Mouse (Mus musculus) CH12.LX (cell line): ENCODE results near the gene Gm21969. TPM values are rescaled to one million over a fixed set of nuclear protein-coding genes. Genes with fewer than 3 reads are reported as not detected.
A peak's percentile ranks its signal among the peaks of the same experiment; 100 is the strongest.

Experiments used
- DNase-seq: peaks from one replicate; pipeline ENCODE4 v3.0.0-alpha.2; 2013; ENCODE audit errors: extremely low read depth
- H3K27ac ChIP-seq: 2 replicates; pipeline ENCODE4 v1.5.1; 2012; ENCODE audit warnings: low read depth, mild to moderate bottlenecking, control low read depth, moderate library complexity; ENCODE audit not compliant: insufficient read depth
- H3K27me3 ChIP-seq: replicated peaks from 2 replicates; pipeline ENCODE3; 2012; ENCODE audit warnings: inconsistent platforms
- H3K36me3 ChIP-seq, 2 experiments: replicated peaks in 1 of 2; 2 replicates each; pipeline versions ENCODE3 to v1.6.1; 2012; ENCODE audit warnings: inconsistent platforms in 1 of 2, low read length in 1 of 2, mild to moderate bottlenecking in 1 of 2, mixed read lengths in 1 of 2, moderate library complexity in 1 of 2; ENCODE audit not compliant: control insufficient read depth in 1 of 2, insufficient read depth in 1 of 2
- H3K4me1 ChIP-seq, 2 experiments: 2 replicates each; pipeline ENCODE4 v1.6.1; 2012; ENCODE audit warnings: inconsistent platforms in 1 of 2, moderate library complexity in 1 of 2; ENCODE audit not compliant: insufficient read depth in 2 of 2, control insufficient read depth in 1 of 2
- H3K4me2 ChIP-seq: 2 replicates; pipeline ENCODE4 v1.6.1; 2012; ENCODE audit warnings: low read depth, mild to moderate bottlenecking, control low read depth; ENCODE audit not compliant: poor library complexity, insufficient read depth, severe bottlenecking
- H3K4me3 ChIP-seq, 3 experiments: fragments of 150-350 bp in 1 of 3; sonication (generic) in 1 of 3; replicated peaks in 1 of 3; 2 replicates each; pipeline versions ENCODE3 to v1.5.1; 2011 to 2012; ENCODE audit warnings: low read depth in 2 of 3, low read length in 2 of 3, mild to moderate bottlenecking in 2 of 3, moderate library complexity in 2 of 3, control low read depth in 1 of 3, improper control_type of control experiment in 1 of 3, inconsistent platforms in 1 of 3, mixed read lengths in 1 of 3; ENCODE audit not compliant: poor library complexity in 1 of 3
- H3K79me2 ChIP-seq: replicated peaks from 2 replicates; pipeline ENCODE4 v1.6.1; 2012; ENCODE audit warnings: mild to moderate bottlenecking, moderate library complexity; ENCODE audit not compliant: control insufficient read depth, poor library complexity, insufficient read depth, severe bottlenecking; ENCODE audit errors: extremely low read depth
- H3K9ac ChIP-seq: 2 replicates; pipeline ENCODE4 v1.6.1; 2012; ENCODE audit warnings: low read depth, mild to moderate bottlenecking, control low read depth, moderate library complexity; ENCODE audit not compliant: insufficient read depth
- H3K9me3 ChIP-seq: replicated peaks from 2 replicates; pipeline ENCODE3; 2012; ENCODE audit warnings: low read length, inconsistent platforms, mixed read lengths
- BHLHE40 ChIP-seq: IDR thresholded peaks from 2 replicates; pipeline ENCODE4 v1.6.1; 2011; ENCODE audit warnings: mild to moderate bottlenecking, low read depth, low read length, improper control_type of control experiment
- CHD2 ChIP-seq: IDR thresholded peaks from 2 replicates; pipeline ENCODE4 v1.6.1; 2011; ENCODE audit warnings: low read length, improper control_type of control experiment
- E2F4 ChIP-seq: IDR thresholded peaks from 2 replicates; pipeline ENCODE4 v1.6.1; 2011; ENCODE audit warnings: low read depth, low read length, improper control_type of control experiment; ENCODE audit not compliant: insufficient replicate concordance
- ELF1 ChIP-seq: IDR thresholded peaks from 2 replicates; pipeline ENCODE4 v1.6.1; 2014; ENCODE audit warnings: low read depth, mild to moderate bottlenecking, inconsistent platforms, low read length, improper control_type of control experiment
- GABPA ChIP-seq: IDR thresholded peaks from 2 replicates; pipeline ENCODE4 v1.6.1; 2012; ENCODE audit warnings: low read depth, low read length, improper control_type of control experiment, inconsistent platforms; ENCODE audit not compliant: insufficient replicate concordance
- HCFC1 ChIP-seq: IDR thresholded peaks from 2 replicates; pipeline ENCODE4 v1.6.1; 2012; ENCODE audit warnings: low read depth, mild to moderate bottlenecking, inconsistent platforms, low read length, improper control_type of control experiment
- IRF4 ChIP-seq: IDR thresholded peaks from 2 replicates; pipeline ENCODE4 v1.6.1; 2014; ENCODE audit warnings: low read depth, mild to moderate bottlenecking, inconsistent platforms, low read length, improper control_type of control experiment
- JUN ChIP-seq: IDR thresholded peaks from 2 replicates; pipeline ENCODE4 v1.6.1; 2011; ENCODE audit warnings: low read depth, mild to moderate bottlenecking, low read length, improper control_type of control experiment, moderate library complexity; ENCODE audit not compliant: insufficient read depth
- MAX ChIP-seq: IDR thresholded peaks from 2 replicates; pipeline ENCODE4 v1.6.1; 2011; ENCODE audit warnings: low read length, improper control_type of control experiment
- MAZ ChIP-seq: IDR thresholded peaks from 2 replicates; pipeline ENCODE4 v1.6.1; 2012; ENCODE audit warnings: low read depth, mild to moderate bottlenecking, inconsistent platforms, low read length, improper control_type of control experiment, moderate library complexity
- MEF2A ChIP-seq: IDR thresholded peaks from 2 replicates; pipeline ENCODE4 v1.6.1; 2014; ENCODE audit warnings: low read depth, mild to moderate bottlenecking, inconsistent platforms, low read length, improper control_type of control experiment, borderline replicate concordance
- MYC ChIP-seq: IDR thresholded peaks from 2 replicates; pipeline ENCODE4 v1.6.1; 2011; ENCODE audit warnings: low read depth, mild to moderate bottlenecking, improper control_type of control experiment, low read length
- PAX5 ChIP-seq: IDR thresholded peaks from 2 replicates; pipeline ENCODE4 v1.6.1; 2012; ENCODE audit warnings: low read length, inconsistent platforms, mixed read lengths
- POLR2A ChIP-seq: IDR thresholded peaks from 2 replicates; pipeline ENCODE4 v1.6.1; 2011; ENCODE audit warnings: low read depth, mild to moderate bottlenecking, improper control_type of control experiment, low read length
- RCOR1 ChIP-seq: conservative IDR thresholded peaks from 2 replicates; pipeline ENCODE4 v1.6.1; 2012; ENCODE audit warnings: low read depth, mild to moderate bottlenecking, inconsistent platforms, low read length, improper control_type of control experiment
- SIN3A ChIP-seq: IDR thresholded peaks from 2 replicates; pipeline ENCODE4 v1.6.1; 2012; ENCODE audit warnings: low read length, improper control_type of control experiment, inconsistent platforms
- SMC3 ChIP-seq: IDR thresholded peaks from 2 replicates; pipeline ENCODE4 v1.6.1; 2011; ENCODE audit warnings: low read depth, low read length, improper control_type of control experiment
- TBP ChIP-seq: conservative IDR thresholded peaks from 2 replicates; pipeline ENCODE4 v1.6.1; 2011; ENCODE audit warnings: low read depth, low read length, improper control_type of control experiment
- TCF12 ChIP-seq: IDR thresholded peaks from 2 replicates; pipeline ENCODE4 v1.6.1; 2014; ENCODE audit warnings: low read depth, mild to moderate bottlenecking, inconsistent platforms, low read length, improper control_type of control experiment
- UBTF ChIP-seq: IDR thresholded peaks from 2 replicates; pipeline ENCODE4 v1.6.1; 2012; ENCODE audit warnings: low read depth, mild to moderate bottlenecking, inconsistent platforms, low read length, improper control_type of control experiment, moderate library complexity
- USF1 ChIP-seq: IDR thresholded peaks from 2 replicates; pipeline ENCODE4 v1.6.1; 2014; ENCODE audit warnings: low read depth, mild to moderate bottlenecking, inconsistent platforms, low read length, improper control_type of control experiment
- USF2 ChIP-seq: conservative IDR thresholded peaks from 2 replicates; pipeline ENCODE4 v1.6.1; 2011; ENCODE audit warnings: low read depth, low read length, improper control_type of control experiment
- ZC3H11A ChIP-seq: IDR thresholded peaks from 2 replicates; pipeline ENCODE4 v1.6.1; 2012; ENCODE audit warnings: low read depth, mild to moderate bottlenecking, inconsistent platforms, low read length, improper control_type of control experiment
- dilution Hi-C: fragments of 300-500 bp; cut with MboI; formaldehyde crosslinking; loops from 2 replicates; pipeline ENCODE4 v1.14.3; 2020; ENCODE audit warnings: low sequenced_read_pairs; ENCODE audit not compliant: extremely low pct_unique_long_range_greater_than_20kb, extremely low pct_ligation_motif_present
- in situ Hi-C: fragments of 300-500 bp; cut with MboI; formaldehyde crosslinking; loops from 3 replicates; pipeline ENCODE4 v1.14.3; 2019; ENCODE audit warnings: low sequenced_read_pairs, low pct_ligation_motif_present, low pct_unique_long_range_greater_than_20kb, mixed read lengths
- polyA plus RNA-seq: library from polyadenylated mRNA; unstranded; fragments of >175 nt; gene quantifications from 2 replicates; pipeline ENCODE4 v1.2.1, GENCODE M21; 2012; ENCODE audit warnings: low read depth; ENCODE audit not compliant: insufficient read length
- total RNA-seq, 2 experiments: library from RNA; depleted of rRNA; stranded (reverse); fragments of 300-350 nt in 1 of 2; fragments of >200 nt in 1 of 2; gene quantifications; 2 replicates each; pipeline ENCODE4 v1.2.3; 2012 to 2014

Gm21969 gene
- total and polyA plus RNA-seq, 3 experiments: not detected

GRCm38 (mm10) chr4:139640333-139640732 is 37.3 kb downstream of the Gm21969 start (continued):
- TF ChIP-seq USF2: no peak
- no peak for TF ChIP-seq MEF2A
- TF ChIP-seq ELF1: no peak

GRCm38 (mm10) chr4:139640775-139641174 is 37.8 kb downstream of the Gm21969 start:
- in situ Hi-C loops (no loop called here), dilution Hi-C loops (no loop called here)
- no peaks in the 10 kb centered on the region for H3K9me3 ChIP-seq
- TF ChIP-seq BHLHE40: peak; percentile 62; the same call in 1 of the 2 replicates
- TF ChIP-seq MAX: no peak
- no peak for TF ChIP-seq SMC3
- DNase-seq: peak; percentile 45
- no peak overlapping the region for H3K4me3 ChIP-seq
- H3K36me3 ChIP-seq: peaks cover 26 to 46% of the 10 kb centered on the region in 2 experiments
- H3K27ac ChIP-seq: no peak overlapping the region
- peaks cover 20 to 27% of the 10 kb centered on the region in 2 experiments for H3K4me1 ChIP-seq
- H3K4me2 ChIP-seq: peak overlapping the region; percentile 26
- no peak overlapping the region for H3K9ac ChIP-seq
- H3K27me3 ChIP-seq: no peaks in the 10 kb centered on the region
- H3K79me2 ChIP-seq: no peaks in the 10 kb centered on the region

- H3K4me3 ChIP-seq: no peak overlapping the region
- DNase-seq: no peak
- no peak for TF ChIP-seq SMC3
- no peak for TF ChIP-seq PAX5
- TF ChIP-seq IRF4: no peak
- TF ChIP-seq MYC: no peak
- no peak for TF ChIP-seq POLR2A
- no peak for TF ChIP-seq CHD2
- no peak for TF ChIP-seq E2F4
- no peak for TF ChIP-seq MAZ
- TF ChIP-seq HCFC1: no peak
- TF ChIP-seq USF2: no peak
- no peak for TF ChIP-seq TCF12
- TF ChIP-seq TBP: no peak
- no peak for TF ChIP-seq USF1
- no peak for TF ChIP-seq UBTF
- TF ChIP-seq JUN: no peak
- TF ChIP-seq SIN3A: no peak
- TF ChIP-seq RCOR1: no peak
- no peak for TF ChIP-seq ZC3H11A
- TF ChIP-seq ELF1: no peak
- TF ChIP-seq GABPA: no peak
- TF ChIP-seq, all 38 proteins: peak for 0
- H3K4me2 ChIP-seq: no peak overlapping the region
- H3K4me1 ChIP-seq: peaks cover 20 to 27% of the 10 kb centered on the region in 2 experiments
- dilution Hi-C loops (no loop called here), in situ Hi-C loops (no loop called here)
- H3K9me3 ChIP-seq: peaks cover 3% of the 10 kb centered on the region
- H3K27ac ChIP-seq: no peak overlapping the region
- H3K79me2 ChIP-seq: no peaks in the 10 kb centered on the region
- peaks cover 24 to 45% of the 10 kb centered on the region in 2 experiments for H3K36me3 ChIP-seq
- no peak overlapping the region for H3K9ac ChIP-seq
- H3K27me3 ChIP-seq: no peaks in the 10 kb centered on the region
These were observed 38.9 kb downstream of the Gm21969 start for GRCm38 (mm10) chr4:139641829-139642425.
